Mouse (Mus musculus): ENCODE measurements at regions not wholly inside any gene's neighbourhood (a gene's known extent, or its start where the extent isn't known, plus 50 kb on each side); places are given as distances from the start of the nearest gene placed in this dataset.

DNA sequence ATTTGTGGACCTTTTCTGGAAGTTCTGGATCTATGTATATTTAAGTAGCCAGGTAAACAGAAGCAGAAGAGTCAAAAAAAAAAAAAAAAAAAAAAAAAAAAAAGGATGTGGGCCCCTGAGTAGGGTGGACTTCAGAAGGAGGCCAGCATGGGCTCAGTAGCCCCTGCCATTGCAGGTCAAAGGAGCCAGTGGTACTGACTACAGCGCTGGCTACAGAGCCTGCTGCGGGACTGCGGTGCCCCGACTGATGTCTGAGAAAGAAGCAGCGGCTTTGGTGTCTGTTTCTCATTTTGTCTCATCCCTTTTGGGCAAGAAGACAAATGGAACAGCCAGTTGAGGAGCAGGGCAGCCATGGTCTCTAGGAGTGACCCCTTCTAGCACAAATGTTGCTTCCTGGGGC lies 134.9 kb downstream of the Gm4791 start:
- no peak for DNase-seq

DNA sequence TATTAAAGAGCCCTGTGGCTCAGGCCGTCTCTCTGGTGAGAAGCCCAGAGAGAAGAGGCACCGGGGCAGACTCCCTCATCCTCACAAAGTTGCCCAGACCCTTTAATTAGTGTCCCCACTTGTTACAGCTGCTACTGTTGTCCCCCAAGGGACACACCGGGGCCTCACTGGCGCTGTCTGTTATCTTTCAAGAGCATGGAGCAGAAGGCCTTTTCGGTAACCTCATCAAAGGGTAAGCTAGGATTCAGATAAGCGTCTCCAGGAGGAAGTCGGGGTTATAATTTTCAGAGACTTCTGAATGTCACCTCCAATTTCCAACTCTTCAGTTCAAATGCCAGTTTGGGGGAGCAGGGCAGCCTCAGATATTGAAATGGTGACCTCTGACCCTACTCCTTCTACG lies 135.3 kb downstream of the Gm4791 start:
- DNase-seq: no peak

GRCm38 (mm10) chr9:47134479-47134878 lies 135.9 kb downstream of the Gm4791 start:
- no peak for DNase-seq

DNA sequence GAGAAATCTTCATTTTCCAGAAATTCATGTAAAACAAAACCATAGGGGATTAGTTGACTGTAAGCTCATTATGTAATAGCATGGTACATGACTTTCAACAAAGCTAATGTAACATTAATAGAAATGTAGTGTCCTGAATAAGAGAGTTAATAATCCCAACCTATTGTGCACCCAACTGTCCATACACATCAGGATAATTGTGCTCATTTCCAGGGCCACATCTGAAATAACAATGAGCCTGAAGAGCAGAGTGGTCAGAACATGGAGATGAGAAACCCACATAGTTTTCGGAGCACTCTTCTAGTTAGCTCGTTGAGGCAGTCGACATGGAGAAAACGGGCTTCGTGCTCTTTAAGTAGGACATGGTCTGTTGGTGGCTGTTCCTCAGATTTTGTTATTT lies 138.1 kb downstream of the Gm4791 start:
- no peak for DNase-seq

DNA sequence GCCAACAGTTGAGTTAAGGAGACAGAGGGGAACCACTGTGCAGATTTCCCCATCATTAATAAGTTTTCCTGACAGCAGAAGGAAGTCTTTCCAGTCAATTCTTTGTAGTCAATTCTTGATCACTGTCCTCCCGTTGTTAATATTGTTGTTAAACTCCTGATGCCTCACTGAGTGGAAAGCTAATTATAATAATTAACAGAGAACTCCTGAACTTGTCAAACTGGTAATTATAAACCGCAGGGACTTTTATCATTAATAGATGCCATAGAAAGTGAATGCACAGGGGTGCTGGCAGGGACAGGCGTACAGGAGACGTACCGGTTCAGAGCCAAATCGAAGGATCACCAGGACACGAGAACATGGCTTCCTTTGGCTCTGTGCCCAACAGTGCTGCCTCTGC lies 154.9 kb downstream of the Gm4791 start:
- no peak for DNase-seq

DNA sequence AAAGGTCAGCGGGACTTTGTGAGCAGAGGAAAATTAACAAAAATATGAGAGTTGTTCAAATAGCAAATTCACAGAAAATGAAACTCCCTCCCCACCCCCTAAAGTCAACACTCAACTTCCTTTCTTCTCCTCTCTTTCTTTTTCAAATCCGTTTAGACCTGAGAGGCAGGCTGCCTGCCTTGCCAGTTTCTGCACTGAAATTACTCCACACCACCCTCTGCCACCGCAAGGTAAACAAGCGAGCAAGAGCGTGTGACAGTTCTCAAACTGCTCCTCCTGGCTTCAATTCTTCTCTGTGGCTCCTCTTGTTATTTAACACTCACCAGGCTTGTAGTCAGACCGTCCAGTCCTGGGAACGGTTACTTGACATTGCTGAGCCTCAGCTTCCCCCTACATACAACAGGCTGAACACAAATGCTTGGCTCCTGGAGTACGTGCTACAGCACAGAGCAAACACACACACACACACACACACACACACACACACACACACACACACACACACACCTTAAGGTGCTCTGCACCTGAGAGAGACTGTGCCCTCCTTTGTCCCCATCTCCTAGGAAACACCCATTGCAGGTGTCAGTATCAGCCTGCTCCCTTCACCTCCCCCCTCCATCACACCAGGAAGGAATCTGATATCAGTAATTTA lies 167.1 kb downstream of the Gm4791 start:
- DNase-seq: no peak

DNA sequence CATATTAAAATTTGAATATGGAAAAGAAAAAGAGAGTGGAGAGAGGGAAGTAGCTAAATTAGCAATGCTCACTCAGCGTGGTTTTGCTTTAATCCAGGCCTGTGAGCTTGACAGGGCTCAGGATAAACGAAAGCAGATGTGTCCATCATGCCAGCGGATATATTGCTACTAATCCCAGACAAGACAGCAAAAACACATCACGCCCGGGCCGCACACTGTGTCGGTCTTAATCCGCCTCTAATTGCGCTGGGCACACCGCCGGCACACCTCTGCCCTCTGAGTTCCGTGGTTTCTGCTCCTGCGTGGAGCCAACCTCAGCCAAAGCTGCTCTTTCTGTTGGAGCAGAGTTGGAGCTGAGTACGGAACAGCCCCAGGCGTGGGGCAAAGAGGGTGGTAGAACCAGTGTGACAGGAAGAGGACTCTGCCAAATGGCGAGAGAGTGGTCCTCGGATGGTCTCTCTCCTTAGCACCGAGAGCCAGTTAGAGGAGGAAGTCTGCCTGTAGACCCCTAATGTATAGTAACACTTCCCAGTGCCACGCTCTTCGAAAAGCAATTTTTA lies 169.2 kb downstream of the Gm4791 start:
- no peak for DNase-seq

GRCm38 (mm10) chr9:47176044-47176443 lies 177.5 kb downstream of the Gm4791 start:
- no peak for DNase-seq

GRCm38 (mm10) chr9:47218101-47218500 lies 219.6 kb downstream of the Gm4791 start:
- no peak for DNase-seq

- DNase-seq: no peak
Measured at GRCm38 (mm10) chr9:47223536-47223935, 225.0 kb downstream of the Gm4791 start.

- no peak for DNase-seq
Measured at GRCm38 (mm10) chr9:47224249-47224648, 225.7 kb downstream of the Gm4791 start.

- DNase-seq: peak; percentile 13
Measured at GRCm38 (mm10) chr9:47226476-47227271, 228.1 kb downstream of the Gm4791 start.

- DNase-seq: no peak
Measured at GRCm38 (mm10) chr9:47227298-47227697, 228.8 kb downstream of the Gm4791 start.

- DNase-seq: no peak
Measured at GRCm38 (mm10) chr9:47228736-47229135, 230.2 kb downstream of the Gm4791 start.

GRCm38 (mm10) chr9:47229296-47229695 lies 230.8 kb downstream of the Gm4791 start:
- no peak for DNase-seq

- DNase-seq: no peak
Measured at GRCm38 (mm10) chr9:47240950-47241349, 242.4 kb downstream of the Gm4791 start.

DNA sequence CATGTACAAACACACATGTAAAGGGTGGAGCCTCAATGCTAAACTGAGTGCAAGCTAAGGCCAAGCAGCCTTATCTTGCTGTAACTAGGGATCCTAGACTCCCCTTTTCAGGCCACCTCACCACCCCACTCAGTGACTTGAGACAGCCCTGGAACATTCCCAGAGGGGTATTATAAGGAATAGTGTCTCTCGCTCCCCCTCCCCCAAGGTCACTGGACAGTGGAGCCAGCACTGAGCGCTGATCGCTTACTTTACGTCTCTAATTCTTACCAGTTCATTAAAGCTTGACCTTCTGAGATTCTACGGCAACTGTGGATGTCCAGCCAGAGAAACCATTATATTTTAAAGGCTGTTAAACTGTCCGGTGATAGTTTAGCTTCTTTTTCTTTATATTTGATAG lies 243.5 kb downstream of the Gm4791 start:
- no peak for DNase-seq

DNA sequence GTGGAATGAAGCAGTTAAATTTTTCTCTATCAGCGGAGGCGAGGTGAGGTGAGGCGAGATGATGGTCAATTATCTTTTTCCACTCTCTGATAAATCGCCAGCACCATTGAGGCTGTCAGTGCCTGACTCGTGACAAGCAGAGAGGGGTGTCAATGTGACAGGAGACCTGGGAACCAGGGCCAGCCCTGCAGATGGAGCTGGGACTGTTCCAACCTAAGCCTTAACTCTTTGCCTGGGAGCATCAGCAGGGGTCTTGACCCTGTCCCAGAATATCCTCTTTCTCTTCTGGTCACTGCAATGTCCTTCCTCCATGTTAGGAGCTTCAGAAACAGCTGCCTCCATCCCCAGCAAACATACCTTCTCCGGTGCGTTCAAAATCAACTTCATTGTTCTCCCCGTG lies 244.0 kb downstream of the Gm4791 start:
- no peak for DNase-seq

GRCm38 (mm10) chr9:47249029-47249428 lies 250.5 kb downstream of the Gm4791 start:
- no peak for DNase-seq

GRCm38 (mm10) chr9:47251160-47251559 lies 252.6 kb downstream of the Gm4791 start:
- no peak for DNase-seq

DNA sequence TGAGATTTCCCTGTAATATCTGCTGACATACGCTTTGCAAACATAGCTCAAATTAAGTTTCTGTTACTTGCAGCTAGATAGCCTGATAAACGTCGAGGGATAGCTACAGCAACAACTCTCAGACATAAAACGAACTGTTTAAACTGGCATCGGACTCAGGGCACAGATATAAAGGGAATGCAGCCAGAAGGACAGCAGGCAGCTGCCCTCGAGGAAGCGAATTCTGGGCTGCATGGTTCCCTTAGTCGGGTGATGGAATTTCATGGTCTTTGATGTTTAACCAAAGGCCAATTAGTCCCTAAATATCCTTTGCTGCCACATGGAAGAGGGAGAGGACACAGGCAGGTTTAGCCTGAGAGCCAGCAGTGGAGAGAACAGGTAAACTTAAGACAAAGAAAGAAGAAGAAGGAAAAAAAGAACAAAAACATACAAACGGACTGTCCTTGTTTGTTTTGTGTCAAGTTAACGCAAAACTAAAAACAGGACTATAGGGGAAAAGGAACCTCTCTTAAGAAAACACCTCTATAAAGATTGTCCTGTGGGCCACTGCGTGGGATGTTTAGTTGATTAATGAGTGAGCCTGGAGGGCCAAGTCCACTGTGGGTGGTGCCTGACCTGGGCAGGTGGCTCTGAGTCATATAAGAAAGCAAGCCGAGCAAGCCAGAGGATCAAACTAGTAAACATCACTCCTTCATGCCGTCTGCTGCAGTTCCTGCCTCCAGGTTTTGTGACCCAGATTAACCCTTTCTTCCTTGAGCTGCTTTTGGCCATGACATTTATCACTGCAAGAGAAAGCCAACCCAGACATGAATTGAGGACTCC lies 255.5 kb downstream of the Gm4791 start:
- no peak for DNase-seq

GRCm38 (mm10) chr9:47265946-47266490 lies 264.0 kb upstream of the Cadm1 start:
- DNase-seq: no peak

All from right cerebral cortex, adult 18-20 months (tissue).